Mouse (Mus musculus): Measurements from ENCODE around the gene Sctr. TPM values are rescaled to one million over a fixed set of nuclear protein-coding genes. Genes with fewer than 3 reads are reported as not detected.

Gene Sctr
- total RNA-seq, 2 experiments from 2014 or later: not detected

DNA sequence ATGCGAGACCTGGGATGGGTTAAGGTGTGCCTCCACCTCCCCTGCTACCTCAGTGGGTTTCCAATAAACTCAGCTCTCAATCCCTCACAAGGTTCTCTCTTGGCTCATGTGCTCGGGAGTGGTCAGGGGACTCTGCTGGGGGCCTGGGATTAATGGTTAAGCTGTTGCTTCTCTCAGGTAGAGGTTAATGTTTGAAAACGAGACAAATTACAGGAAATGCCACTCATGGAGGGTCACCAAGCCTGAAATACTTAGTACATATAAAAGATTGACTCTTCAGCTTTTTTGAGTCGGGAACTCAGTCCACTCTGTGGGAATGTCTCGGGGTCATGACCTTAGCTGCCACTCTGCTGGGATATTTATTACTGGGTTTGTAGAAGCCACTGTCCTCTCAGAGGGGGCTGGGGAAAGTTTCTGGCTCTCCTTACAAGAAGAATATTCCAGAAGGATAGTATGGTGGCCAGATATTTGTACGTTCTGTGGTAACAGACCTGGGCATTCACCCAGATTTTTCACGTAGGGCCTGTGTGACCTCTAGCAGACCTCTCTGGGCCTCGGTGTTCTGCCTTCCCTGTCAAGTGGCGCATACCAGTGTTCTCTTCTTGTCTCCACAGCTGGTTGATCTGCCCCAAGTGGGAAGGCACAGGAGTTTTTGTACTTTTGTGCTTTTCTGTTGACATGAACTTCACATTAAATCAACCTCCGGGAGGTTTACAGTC, 17.8 kb downstream of the Sctr start:
- intact Hi-C loops (cut with DNase I): no loop called here
- DNase-seq (ENCODE audit: low spot score): no peak

GRCm38 (mm10) chr1:120025050-120025439, 18.4 kb downstream of the Sctr start:
- intact Hi-C loops (cut with DNase I): no loop called here
- no peak for DNase-seq (ENCODE audit: low spot score)

GRCm38 (mm10) chr1:120027693-120028092, 21.0 kb downstream of the Sctr start:
- DNase-seq (ENCODE audit: low spot score): no peak
- intact Hi-C loops (cut with DNase I): no loop called here

DNA sequence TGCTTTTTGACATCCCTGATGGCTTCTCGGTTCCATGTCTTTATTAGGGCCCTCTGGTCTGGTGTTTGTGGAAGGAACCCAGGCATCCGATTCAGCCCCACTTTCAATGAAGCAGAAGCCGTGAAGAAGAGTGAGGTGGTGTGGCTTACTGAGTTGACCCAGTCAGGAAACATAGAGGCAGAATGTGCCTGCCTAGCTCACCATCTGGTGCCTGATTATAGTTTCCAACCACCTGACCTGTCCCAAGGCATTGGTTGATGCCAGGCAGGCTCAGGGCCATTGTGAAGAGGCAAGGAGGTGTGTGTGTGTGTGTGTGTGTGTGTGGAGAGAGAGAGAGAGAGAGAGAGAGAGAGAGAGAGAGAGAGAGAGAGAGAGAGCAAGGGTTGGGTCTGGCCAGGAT, 23.8 kb downstream of the Sctr start:
- no peak for DNase-seq (ENCODE audit: low spot score)
- intact Hi-C loops (cut with DNase I): loop anchor here (5.0 kb wide), 1 partner anchor 122 kb away; no protein-coding TSS in a partner anchor

- DNase-seq (ENCODE audit: low spot score): peak; percentile 51
- intact Hi-C loops (cut with DNase I): loop anchor here (1.0 to 5.0 kb wide), 2 partner anchors 60 to 119 kb away; no protein-coding TSS in a partner anchor
Observed at GRCm38 (mm10) chr1:120032804-120033468, 26.2 kb downstream of the Sctr start.

- DNase-seq (ENCODE audit: low spot score): no peak
- intact Hi-C loops (cut with DNase I): loop anchor here (1.0 to 5.0 kb wide), 2 partner anchors 60 to 119 kb away; no protein-coding TSS in a partner anchor
Observed at GRCm38 (mm10) chr1:120033469-120033854, 26.8 kb downstream of the Sctr start.

- intact Hi-C loops (cut with DNase I): loop anchor here (5.0 kb wide), 1 partner anchor 118 kb away; no protein-coding TSS in a partner anchor
- DNase-seq (ENCODE audit: low spot score): no peak
Observed at GRCm38 (mm10) chr1:120034793-120035192, 28.1 kb downstream of the Sctr start.

- intact Hi-C loops (cut with DNase I): no loop called here
- DNase-seq (ENCODE audit: low spot score): no peak
Observed at GRCm38 (mm10) chr1:120035456-120036034, 28.9 kb downstream of the Sctr start.

GRCm38 (mm10) chr1:120037021-120037683, 30.5 kb downstream of the Sctr start:
- DNase-seq (ENCODE audit: low spot score): no peak
- intact Hi-C loops (cut with DNase I): no loop called here

DNA sequence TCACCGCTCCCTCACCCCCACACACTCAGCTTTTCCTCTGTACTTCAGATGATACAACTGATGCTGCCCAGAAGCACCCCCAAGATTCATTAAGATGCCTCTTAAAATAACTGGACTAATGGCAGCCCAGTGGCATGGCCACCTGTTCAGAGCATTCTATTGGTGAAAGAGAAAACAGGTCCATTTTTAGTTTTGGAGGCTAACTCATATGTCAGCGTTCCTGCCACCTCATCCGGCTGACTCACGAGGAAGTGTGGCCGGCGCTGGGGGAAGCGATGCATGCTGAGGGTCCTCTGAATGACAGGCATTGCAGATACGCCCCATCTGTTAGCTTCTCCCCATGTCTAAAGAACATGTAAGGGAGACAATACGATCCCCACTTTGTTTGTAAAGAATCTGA, 31.9 kb downstream of the Sctr start:
- DNase-seq (ENCODE audit: low spot score): no peak
- intact Hi-C loops (cut with DNase I): no loop called here

DNA sequence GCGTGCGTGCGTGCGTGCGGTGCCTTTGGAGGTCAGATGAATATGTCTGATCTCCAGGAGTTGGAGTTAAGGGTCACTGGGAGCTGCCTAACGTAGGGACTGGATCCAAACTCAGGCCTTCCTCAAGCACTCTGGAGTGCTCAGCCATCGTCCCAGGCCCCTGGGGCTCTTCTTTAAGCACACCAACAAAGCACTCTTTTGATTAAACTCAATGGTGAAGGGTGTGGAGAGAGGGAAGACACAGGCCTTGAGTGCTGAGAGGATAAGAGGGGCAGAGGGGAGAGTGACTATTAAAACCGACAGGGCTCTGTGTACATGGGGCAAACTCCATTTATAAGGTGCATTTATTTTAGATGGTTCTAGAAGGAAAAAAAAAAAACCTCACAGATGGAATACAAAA, 35.7 kb downstream of the Sctr start:
- no peak for DNase-seq (ENCODE audit: low spot score)
- intact Hi-C loops (cut with DNase I): no loop called here

DNA sequence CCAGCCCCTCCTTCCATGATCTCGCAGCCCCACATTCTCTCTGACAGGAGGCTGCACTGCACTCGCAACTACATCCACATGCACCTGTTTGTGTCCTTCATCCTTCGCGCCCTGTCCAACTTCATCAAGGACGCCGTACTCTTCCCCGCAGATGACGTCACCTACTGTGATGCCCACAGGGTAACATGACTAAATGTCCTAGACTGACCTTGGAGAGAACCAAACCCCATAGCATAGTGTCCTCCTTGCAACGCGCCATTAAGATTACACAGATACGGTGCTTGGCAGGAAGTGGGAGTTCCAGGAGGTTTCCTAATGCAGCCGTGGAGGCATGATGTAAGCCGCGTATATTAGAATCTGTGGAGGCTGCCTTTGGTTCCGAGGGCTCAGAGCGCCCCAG, 37.9 kb downstream of the Sctr start:
- DNase-seq (ENCODE audit: low spot score): no peak
- intact Hi-C loops (cut with DNase I): no loop called here

DNA sequence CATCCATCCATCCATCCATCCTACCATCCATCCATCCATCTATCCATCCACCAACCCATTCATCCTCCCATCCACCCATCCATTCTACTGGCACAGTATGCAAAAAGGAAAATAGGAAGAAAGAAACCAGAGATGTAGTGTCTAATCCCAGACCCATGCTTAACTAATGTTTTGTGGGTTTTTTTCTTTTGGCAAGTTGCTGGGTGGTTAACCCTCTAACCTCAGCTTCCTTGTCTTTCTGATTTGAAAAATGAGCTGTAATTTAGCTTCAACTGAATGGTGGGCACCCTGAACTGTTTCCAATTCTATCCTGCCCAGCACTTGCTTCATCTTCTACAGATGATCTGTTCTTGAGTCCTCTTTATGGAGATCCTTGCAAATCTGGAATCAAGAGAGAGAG, 40.6 kb downstream of the Sctr start:
- DNase-seq (ENCODE audit: low spot score): no peak
- intact Hi-C loops (cut with DNase I): no loop called here

GRCm38 (mm10) chr1:120051070-120051469, 44.4 kb downstream of the Sctr start:
- no peak for DNase-seq (ENCODE audit: low spot score)
- intact Hi-C loops (cut with DNase I): no loop called here

GRCm38 (mm10) chr1:120054997-120055396, 48.3 kb downstream of the Sctr start:
- intact Hi-C loops (cut with DNase I): no loop called here
- no peak for DNase-seq (ENCODE audit: low spot score)

DNA sequence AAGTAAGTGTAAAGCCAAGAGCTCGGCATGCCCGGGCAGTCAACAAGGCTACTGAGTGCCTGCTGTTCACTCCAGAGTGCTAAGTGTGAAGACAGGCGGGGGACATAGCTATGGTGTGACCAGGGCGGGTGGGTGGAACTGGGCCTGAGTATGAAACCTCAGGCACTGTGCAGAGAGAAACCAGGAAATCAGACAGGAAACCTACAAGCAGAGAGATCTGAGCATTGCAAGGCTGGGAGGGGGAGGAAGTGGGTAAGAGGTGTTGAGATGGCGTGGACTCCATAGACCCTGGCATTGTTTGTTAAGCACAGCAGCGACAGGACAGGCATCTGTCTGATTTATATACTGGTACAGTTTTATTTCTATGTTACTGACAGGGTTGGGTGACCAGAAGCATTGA, 48.8 kb downstream of the Sctr start:
- DNase-seq (ENCODE audit: low spot score): no peak
- intact Hi-C loops (cut with DNase I): no loop called here

DNA sequence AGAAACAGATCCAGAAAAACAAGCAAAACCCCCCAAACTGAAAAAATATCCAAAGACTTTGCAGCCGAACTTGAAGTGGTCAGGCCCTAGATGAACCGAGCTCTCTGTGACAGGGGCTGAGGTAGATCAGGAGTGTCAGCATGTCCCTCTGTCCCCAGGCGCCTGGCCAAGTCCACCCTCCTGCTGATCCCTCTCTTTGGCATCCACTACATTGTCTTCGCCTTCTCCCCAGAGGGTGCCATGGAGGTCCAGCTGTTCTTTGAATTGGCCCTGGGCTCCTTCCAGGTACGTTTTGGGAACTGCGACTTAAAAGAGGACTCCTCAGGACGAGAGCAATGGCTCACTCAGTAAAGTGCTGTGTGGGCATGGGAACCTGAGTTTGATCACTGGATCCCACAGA, 49.5 kb downstream of the Sctr start:
- intact Hi-C loops (cut with DNase I): no loop called here
- no peak for DNase-seq (ENCODE audit: low spot score)

- intact Hi-C loops (cut with DNase I): no loop called here
- no peak for DNase-seq (ENCODE audit: low spot score)
Observed at GRCm38 (mm10) chr1:120057044-120057443, 50.4 kb downstream of the Sctr start.

- DNase-seq (ENCODE audit: low spot score): no peak
- intact Hi-C loops (cut with DNase I): no loop called here
Observed at GRCm38 (mm10) chr1:120057674-120058430, 51.2 kb downstream of the Sctr start.

DNA sequence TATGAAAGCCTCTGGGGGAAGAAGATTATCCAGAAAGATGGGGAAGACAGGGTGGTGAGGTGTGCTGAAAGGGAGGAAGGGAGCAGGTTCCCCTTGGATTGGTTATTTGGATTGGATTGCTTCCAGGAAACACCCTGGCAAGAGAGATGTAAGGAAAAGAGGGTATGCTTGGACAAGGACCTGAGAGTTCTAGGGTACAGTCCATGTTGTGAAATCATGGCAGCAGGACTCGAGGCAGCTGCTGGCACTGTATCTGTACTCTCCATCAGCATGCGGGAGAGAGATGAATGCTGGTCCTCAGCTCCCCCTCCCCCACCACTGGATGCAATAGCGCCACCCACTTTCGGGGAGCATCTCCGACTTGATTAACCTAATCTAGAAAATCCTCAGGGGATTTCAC, 54.0 kb downstream of the Sctr start:
- intact Hi-C loops (cut with DNase I): no loop called here
- no peak for DNase-seq (ENCODE audit: low spot score)
